Mouse (Mus musculus) thymus, postnatal 14 days (tissue): ENCODE measurements around the gene Ucn2.

Experiments
- DNase-seq: peaks from one replicate; pipeline ENCODE4 v3.0.0; 2021

The Ucn2 gene

DNA sequence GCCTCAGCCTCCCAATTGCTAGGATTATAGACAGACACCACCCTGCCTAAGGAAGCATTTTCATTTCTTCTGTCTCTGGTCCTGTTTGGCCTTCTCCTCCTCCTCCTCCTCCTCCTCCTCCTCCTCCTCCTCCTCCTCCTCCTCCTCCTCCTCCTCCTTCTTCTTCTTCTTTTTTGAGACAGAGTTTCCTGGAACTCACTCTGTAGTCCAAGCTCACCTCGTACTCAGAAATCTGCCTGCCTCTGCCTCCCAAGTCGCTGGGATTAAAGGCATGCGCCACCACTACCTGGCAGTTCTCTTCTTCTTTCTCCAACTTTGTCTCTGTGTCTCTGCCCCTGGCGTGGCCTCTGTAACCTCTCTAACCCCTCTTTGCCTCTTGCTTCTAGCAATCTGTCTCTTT, at the start of gene Ucn2:
Ucn2 (plus strand) TSS at position 301 of the 400 bp plus-strand sequence.
- no peak for DNase-seq

DNA sequence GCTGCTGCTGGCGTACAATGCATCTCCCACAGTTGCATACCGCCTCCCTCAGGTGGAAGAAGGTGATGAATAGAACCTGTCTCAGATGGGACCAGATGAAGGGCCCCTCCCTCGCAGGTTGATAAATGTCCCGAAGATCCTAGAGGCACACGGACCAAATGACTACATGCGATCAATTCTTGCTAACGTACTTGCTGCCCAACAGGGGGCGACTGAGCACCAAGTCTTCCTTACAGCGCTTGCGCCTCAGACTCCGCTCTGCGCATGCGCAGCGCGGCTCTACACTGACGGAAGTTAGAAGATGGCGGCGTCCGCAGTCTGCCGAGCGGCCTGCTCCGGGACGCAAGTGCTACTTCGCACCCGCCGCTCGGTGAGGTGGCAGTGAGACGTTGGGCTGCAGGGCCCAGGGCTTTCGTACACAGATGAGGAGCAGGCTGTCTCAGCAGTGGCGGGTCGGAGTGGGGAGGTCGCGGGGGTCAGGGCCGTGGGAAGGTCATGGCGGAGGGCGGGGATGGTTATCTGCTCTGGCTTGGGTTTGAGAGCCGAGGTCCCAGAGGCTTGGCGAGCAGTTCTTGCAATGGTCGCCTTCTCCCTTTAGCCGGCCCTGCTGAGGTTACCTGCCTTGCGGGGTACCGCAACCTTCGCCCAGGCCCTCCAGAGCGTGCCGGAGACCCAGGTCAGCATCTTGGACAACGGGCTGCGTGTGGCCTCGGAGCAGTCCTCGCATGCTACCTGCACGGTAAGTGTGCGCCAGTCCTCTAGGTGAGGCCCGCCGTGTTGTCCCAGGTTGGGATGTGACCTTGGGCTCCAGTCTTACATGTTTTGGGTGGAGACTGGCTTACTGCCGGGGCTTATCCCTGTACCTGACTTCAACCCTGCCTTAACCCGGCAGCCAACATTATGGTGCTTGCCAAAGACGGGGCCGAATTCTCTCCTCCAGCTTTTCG, 49.1 kb upstream of the Ucn2 start, which contains the start of gene Uqcrc1:
Uqcrc1 (plus strand) TSS at position 216 of the 947 bp plus-strand sequence.
- peak; percentile 95 for DNase-seq

DNA sequence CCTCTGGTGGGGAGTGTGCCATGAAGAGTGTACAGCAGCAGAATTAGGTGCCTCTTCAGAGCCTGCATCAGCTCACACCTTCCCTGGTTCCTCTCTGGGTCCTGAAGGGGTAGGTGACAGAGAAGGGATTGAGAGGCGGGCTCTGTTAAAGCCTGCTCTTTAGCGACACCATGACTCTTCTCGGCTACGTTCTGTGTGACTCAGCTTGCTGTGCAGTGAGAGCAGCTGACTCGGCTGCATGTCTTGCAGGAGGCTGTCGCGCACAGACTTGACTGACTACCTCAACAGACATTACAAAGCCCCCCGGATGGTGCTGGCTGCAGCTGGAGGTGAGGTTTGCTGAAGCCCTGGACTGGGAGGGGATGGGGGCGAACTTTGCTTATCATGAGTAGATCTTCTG, 40.7 kb upstream of the Ucn2 start:
- no peak for DNase-seq

DNA sequence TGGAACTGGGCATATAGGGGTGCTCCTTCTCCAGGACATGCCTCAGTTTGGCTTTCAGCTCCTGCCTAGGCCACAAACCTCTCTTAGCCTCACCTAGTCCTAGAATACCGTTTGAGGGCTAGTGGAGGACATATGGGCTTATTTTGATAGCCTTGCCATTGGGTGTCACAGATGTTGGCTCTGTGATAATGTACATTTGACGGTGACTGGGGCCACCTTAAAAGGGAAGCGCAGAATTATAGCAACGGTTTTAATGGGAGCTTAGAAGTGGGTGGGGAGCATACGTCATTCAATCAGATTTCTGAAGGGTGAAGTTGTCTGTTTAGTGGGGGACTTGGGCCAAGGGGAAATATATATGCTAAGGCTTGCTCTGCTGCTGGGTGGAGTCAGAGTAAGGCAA, 40.2 kb upstream of the Ucn2 start:
- no peak for DNase-seq

DNA sequence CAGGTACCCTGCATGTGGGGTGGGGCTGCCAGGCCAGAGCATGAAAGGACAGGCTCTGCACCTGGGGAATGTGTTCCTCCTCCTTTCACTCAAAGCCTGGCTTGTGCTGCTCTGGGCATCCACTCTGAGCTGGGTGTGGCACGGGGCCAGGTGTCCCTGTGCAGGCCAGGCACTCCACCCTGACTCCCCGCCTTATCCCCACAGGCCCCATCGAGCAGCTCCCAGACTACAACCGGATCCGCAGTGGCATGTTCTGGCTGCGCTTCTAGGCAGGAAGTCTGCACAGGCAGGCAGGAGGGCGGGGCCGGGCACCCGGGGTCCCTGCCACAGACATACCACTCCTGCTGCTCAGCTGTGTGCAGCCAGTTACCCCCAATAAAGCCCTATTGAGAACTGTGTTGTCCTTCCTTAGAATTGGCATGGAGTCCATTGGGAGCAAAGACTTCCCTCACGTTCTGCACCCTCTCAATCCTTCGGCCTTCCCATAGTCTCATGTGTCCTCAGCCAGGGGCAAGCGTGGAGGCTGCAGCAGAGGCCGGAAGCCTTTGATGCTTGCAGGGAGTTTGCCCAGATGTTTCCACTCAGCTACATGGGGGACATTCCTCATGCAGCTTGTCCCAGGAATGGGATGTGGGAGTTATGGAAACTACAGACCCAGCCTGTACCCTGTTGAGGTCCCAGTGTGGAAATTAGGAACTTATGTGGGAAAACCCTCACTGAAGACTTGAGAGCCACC, 36.4 kb upstream of the Ucn2 start:
- DNase-seq: no peak

DNA sequence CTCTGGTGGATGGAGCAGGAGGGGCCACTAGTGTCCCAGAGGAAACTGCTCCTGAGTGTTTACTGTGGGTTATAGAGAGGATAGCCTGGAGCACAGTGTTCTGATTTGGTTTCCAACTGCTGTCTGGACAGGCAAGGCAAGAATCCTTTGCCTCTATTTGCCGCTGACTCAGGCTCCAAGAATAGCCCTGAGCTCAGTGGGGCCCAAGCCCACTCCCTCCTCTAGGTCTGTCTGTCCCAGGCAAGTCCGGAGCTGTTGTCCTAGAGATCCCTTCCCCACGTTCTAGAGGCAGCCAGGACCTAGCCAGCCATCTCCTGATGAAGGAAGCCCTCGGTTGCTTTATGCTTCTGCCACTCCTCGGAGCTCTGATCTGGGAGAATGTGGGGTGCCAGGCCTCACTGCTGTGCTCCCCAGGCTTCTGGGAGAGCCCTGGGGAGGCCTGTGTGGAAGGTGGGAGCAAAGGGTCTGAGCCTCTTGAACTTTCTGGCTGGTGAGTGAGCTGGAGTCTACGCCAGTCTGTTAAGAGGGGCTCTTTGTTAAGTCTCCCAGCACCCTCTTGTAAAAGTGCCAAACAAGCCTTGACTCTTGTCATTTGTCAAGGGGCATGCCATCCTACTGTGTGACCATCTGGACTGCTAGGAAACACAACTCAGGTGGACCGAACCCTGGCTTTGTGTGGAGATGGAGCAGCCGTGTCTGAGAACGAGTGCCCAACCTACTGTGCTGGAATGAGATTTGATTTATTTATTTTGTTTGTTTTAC, 35.7 kb upstream of the Ucn2 start:
- no peak for DNase-seq

DNA sequence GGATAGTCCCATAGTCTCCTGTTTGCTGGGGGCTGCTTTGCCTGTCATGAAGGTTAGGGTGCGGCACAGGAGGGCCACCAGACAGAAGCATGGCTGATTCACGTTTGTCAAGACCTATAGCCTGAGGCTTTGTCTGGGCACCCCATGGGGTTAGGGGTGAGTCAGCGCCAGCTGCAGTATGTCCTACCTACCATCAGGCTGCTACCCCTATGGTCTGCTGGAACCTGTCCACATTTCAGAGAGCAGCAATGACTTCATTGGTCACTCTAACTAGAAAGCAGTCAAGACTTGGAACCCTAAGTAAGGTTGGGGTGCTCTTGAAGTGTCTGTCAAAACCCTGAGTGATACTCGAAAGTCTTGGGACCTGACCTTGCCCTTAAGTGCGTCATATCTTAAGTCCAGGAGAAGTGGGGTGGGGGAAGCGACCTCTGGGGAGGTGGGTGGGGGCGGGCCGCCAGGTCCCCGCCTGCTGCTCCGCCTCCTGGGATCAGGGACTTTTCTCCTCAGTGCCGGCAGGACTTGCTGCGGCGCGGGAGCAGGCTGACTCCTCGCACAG, 32.7 kb upstream of the Ucn2 start, which contains the start of gene Col7a1:
Col7a1 (plus strand) TSS at position 506 of the 556 bp plus-strand sequence.
- DNase-seq: no peak

DNA sequence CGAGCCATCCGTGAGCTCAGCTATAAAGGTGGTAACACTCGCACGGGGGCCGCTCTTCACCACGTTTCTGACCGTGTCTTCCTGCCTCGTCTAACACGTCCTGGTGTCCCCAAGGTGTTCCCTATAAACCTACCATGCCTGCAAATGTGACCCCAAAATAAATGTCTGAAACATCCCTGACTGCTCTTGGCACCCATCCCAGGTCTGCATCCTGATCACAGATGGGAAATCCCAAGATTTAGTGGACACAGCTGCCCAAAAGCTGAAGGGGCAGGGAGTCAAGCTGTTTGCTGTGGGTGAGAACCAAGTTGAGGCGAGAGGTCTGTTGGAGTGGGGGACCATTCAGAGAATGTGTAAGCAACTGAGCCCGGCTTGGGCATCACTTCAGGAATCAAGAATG, 30.6 kb upstream of the Ucn2 start:
- DNase-seq: no peak

DNA sequence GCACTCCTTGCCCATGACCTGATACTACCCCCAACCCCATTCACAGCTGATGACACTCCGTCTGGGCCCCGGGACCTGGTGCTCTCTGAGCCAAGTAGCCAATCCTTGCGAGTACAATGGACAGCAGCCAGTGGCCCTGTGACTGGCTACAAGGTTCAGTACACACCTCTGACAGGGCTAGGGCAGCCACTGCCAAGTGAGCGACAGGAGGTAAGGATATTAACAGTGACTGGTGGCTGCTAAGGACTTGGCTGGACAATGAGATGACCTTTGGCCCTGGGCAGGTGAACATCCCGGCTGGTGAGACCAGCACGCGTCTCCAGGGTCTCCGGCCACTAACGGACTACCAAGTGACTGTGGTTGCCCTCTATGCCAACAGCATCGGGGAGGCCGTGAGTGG, 30.0 kb upstream of the Ucn2 start:
- DNase-seq: no peak

DNA sequence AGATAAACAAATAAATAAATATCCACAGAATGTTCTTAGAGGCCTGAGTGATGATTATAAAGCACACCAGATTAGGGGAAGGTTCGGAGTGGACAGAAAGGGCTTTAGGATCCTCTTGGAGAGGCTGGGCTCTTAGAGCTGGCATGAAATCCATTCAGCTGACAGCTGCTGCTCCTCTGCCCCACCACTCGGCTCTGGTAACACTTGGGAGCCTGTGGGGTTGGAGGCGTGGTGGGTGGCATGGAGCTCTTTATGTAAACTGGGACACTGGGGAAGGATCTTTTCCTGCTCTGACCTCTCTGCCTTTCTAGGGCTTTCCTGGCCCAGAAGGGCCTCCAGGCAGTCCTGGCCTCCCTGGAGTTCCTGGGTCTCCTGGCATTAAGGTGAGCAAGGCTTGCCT, 22.2 kb upstream of the Ucn2 start:
- DNase-seq: no peak

DNA sequence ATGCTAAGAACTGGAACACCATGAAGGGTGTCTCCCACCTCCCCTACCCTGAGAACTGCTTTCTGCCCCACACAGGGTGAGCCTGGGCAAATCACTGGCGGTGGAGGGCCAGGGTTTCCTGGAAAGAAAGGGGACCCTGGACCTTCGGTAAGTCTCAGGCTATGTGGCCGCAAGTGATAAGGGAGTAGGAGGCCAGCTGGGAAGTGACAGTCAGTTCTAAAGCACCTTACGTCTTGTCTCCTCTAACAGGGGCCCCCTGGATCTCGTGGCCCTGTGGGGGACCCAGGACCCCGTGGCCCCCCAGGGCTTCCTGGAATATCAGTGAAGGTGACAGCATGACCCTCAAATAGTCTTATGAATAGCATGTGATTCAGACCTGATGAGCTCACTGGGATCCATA, 21.5 kb upstream of the Ucn2 start:
- DNase-seq: no peak

DNA sequence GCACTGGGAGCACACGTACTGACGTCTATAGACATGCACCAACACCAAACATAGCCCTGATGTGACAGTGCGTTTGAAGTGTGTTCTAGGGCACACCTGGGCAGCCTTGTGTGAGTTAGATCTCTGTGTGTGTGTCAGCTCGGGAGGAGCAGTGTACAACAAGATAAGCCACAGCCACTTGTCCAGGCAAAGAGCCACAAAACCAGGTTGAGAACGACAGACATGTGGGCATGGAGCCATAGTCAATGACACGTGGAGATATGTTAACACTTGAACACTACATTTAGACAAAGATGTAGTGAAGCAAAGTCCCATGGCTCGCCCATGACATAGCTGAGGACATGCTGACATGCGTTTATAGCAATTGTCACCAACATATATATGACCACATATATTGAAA, 15.2 kb upstream of the Ucn2 start:
- DNase-seq: no peak

DNA sequence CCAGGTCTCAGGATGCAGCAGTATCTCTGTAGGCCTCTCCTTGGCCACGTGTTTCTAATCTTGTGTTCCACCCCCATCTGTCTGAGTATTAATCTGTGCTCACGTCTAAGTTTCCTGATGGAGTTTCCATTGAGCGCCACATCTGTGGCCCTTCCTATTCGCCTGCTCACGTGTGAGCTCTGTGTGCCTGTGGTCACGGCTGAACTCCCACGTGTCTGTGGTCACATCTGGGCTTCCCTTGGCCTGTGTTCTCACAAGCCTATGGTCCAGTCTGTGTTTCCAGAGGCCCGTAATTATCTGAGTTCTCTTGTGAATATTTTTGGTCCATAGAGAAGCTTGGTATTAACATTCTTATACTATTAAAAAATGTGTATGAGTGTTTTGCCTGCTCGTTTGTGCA, 9.3 kb upstream of the Ucn2 start:
- no peak for DNase-seq

DNA sequence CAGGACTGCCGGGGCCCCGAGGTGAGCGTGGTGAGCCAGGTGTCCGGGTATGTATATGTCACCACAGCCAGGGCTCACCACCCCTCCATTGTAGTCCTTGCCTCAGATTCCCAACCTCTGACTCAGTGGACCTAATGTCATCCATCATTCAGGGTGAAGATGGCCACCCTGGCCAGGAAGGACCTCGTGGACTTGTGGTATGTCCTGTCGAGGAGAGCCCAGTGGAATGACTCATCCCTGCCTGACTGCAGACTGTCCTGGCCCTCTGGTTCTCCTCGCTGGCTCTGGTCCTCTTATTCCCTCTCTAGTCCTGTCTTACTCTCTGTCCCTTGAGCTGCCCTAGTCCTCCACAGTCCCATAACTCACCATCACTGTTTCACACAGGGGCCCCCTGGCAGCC, 7.8 kb upstream of the Ucn2 start:
- no peak for DNase-seq

DNA sequence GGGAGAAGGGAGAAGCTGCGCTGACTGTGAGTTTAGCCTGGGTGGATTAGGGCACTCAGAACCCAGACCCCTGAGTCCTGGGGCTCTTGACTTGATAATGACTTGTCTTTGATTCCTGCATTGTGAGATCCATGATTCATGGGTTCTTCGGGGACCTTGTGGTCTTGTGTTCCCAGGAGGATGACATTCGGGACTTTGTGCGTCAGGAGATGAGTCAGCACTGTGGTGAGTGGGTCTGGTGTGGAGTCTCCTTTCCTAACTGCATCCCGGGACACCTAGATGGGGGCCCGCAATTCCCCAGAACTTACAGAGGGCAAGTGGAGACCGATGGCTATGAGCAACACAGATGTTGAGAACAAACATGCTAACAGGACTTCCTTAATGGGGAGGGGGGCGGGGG, 3.3 kb upstream of the Ucn2 start:
- DNase-seq: no peak

DNA sequence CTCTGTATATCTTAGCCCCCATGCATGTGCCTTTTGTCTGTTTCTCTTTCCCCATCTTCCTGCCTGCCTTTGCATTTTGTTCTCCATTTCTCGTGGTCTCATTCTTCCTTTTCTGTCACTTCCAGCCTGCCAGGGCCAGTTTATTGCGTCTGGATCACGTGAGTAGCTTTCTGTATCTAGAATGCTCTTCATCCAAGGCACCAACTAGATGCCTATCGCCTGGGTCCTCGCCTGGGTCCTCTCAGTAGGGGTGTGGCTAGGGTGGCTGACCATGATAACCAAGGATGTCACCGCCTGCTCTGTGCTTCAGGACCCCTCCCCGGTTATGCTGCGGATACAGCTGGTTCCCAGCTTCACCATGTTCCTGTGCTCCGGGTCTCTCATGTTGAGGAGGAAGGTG, 2.6 kb upstream of the Ucn2 start:
- no peak for DNase-seq

DNA sequence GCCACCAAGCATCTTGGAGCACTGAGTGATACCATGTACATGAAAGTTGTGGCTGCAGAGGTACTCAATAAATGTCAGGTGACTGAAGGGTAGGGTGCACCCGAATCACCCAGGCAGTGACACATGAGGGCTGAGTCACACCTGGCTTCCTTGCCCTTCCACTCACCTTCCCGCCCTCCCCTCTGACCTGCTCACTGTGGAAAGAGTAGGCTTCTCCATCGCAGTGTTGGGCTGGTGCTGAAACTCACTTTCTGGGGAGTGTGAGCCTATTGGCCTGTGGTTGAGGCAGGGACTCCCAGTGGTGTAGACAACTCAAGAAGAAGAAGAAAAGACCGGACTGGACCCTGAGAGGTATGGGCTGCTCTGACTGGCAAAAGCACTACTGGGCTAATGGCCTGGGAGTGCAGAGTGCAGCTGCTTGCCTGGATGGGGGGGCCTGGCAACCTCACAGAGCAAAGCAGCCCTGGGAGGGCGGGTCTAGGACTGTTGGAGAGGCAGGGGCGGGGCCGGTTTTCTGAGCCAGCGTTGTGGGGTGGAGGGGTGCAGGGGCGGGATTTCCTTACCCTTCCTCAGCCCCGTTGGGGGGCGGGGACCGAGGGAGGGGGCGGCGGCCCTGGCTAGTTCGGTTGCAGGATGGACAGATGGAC, 2.0 kb downstream of the Ucn2 start:
- DNase-seq: peak; percentile 31

DNA sequence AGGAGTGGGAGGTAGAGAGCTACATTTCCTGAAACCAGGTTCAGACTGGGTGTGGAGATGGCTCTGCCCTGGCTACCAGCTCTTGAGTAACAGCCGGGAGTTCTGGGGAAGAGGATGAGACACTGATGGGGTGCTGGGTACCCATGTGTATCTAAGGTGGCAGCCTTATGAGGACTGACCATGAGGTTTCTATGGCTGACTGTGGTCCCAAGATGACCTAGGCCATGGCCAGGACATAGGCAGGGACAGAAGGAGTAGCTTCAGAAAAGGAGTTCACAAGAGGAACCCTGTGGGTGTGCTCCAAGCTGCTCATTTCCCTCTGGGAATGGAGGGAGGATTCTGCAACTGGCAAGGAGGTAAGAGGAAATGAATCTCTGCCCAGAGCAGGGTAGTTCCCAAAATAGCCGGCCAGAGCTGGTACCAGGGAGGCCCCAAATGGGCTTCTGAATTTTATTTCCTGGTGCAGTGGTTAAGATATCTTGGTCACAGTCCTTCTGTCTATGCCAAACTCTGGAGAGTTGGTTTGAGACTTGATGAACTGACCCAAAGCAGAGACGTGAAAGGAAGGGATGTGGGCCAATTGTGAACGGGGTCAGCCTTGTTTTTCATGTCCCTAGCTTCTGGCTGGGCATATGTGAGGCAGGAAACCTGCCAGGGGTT, 4.1 kb downstream of the Ucn2 start:
- no peak for DNase-seq

DNA sequence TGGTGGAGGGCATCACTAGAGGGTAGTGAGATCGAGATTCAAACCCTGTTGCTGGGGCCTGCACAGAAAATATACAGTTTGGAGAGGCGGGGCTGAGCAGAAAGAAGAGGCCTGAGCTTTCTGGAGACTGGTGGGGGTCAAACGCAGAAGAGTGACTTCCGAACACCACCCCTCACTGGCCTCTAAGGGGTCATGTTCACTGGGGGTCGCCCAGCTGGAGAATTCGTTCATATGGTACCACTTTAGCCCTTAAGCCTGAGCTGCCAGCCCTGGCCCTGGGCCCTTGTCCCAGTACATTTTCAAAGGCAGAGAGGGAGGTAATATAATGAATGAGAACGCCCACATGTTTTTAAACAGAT, 4.6 kb downstream of the Ucn2 start:
- DNase-seq: no peak

DNA sequence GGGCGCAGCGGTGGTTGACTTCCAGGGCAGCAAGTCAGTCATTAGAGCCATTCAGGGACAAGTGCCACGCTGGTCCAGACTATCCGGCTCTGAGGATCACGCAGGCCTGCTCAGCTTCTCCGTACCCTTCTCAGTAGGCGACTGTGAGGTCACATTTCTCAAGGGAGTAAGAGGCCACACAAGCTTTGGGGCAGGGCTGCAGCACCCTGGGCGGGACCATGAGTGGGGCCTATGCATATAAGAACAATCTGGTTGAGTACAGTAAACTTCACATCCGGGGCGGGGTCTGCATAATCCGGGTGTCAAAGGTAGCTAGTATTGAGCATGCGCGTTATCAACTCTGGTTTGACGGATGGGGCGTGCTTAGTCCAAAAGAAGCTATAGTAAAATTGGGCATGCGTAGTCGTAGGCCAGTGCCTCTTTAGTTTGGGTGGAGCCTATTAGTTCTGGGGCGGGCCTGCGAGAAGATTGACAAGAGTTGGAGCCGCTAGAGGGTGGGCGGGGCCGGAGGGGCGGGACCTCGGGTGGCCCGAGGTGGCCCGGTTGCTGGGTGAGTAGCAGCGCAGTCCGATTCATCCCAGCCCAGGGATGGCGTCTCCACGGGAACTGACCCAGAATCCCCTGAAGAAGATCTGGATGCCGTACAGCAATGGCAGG, 5.7 kb downstream of the Ucn2 start, which contains the start of gene Pfkfb4:
Pfkfb4 (plus strand) TSS at position 351 of the 657 bp plus-strand sequence.
- DNase-seq: peak; percentile 94

DNA sequence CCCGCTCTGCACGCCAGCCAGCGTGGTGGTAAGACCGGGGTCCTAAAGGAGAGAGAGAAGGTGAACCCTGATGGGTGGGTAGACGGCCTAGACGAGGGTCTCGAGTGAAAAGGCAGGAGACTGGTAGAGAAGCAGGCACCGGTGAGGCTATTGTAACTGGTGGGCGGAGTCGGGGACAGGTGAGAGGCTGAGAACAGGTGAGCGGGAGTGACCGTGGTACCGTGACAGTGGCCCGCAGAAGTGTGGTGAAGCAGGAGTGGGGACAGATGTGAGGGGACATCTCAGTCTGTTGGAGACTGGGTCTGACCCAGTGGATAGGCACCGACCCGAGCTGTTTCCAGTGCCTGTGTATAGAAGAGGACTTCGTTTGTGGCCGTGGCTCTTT, 6.3 kb downstream of the Ucn2 start:
- DNase-seq: no peak
